Mouse (Mus musculus) monocyte, adult 2 months (primary cell): ENCODE data around the gene Cypt15.
"Not testable (repeated sequence)": the region's sequence is repeated elsewhere in the genome, so short reads cannot be mapped to it uniquely, and the experiment has no call there.

Experiments
- DNase-seq, 2 experiments: peaks; one replicate each; pipeline ENCODE4 v3.0.0; 2022; ENCODE audit warnings: low spot score in 2 of 2, low read depth in 1 of 2

The Cypt15 gene

GRCm38 (mm10) chrX:39345967-39346366 is at the start of gene Cypt15:
Gene Cypt15 (plus strand): TSS chrX:39346267.
- not testable (repeated sequence) for DNase-seq

GRCm38 (mm10) chrX:39370932-39371331 is 24.9 kb downstream of the Cypt15 start:
- DNase-seq: no peak

- DNase-seq: no peak
These were observed 32.8 kb downstream of the Cypt15 start for GRCm38 (mm10) chrX:39378830-39379229.

DNA sequence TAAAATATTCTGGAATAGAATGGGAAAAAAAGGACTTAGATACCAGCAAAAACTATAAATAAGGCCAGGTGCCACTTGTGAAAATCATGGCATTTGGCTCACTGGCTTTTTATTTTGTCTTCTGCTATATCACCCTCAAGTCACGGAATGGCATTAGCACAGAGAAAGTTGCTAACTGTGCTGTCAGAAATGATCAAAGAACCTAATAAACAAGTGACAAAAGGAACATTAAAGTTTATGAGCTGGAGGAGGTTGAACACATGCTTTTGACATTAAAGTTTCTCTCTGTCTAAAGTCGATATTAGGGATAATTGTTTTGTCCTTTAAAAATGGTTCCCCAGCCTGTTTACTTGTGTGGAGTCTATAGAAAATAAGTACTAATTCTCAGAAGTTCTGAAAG is 37.7 kb downstream of the Cypt15 start:
- DNase-seq: no peak
